8 mouse cellular contexts compared by ENCODE assay signal in genomic region chr4:155189711-155190139, GRCm38 (mm10). TPM values are rescaled to one million over a fixed set of nuclear protein-coding genes. Genes with fewer than 3 reads are reported as not detected.
DNase-seq lines count a peak whose midpoint lies in the region; ATAC-seq lines count a peak whose summit lies in the region.

No protein-coding gene starts in this region.

- H3K9ac ChIP-seq in forebrain, embryonic 14.5 days (ENCODE audit: low read length): no peak overlapping the region; the same call in 1 of the 2 replicates
- 0 out of 2 replicates have a peak overlapping the region, but pooled peaks have one; percentile 8 for H3K9ac ChIP-seq in hindbrain, embryonic 12.5 days

- no peak for ATAC-seq in forebrain, embryonic 14.5 days
- ATAC-seq in hindbrain, embryonic 12.5 days (ENCODE audit: low FRiP score): 0 out of 2 replicates have a peak, but pooled peaks have one; percentile 36
- no peak for ATAC-seq in erythroblast, adult 5-6 weeks (replicated peaks; ENCODE audit: low FRiP score, poor library complexity, severe bottlenecking)

- WGBS in forebrain, embryonic 10.5 days: 1% methylated on average over 4 of the region's 4 CpGs
- WGBS in forebrain, embryonic 14.5 days: 14% methylated on average over 4 of the region's 4 CpGs
- 0% methylated on average over 4 of the region's 4 CpGs for WGBS in hindbrain, embryonic 12.5 days

- H3K27ac ChIP-seq in forebrain, embryonic 10.5 days: peak overlapping the region; percentile 86
- no peak overlapping the region for H3K27ac ChIP-seq in forebrain, embryonic 14.5 days (ENCODE audit: low read depth, low read length)
- peak overlapping the region; percentile 38 for H3K27ac ChIP-seq in brown adipose tissue, adult 24 weeks (replicated peaks; ENCODE audit: low read depth, low read length)
- H3K27ac ChIP-seq in hindbrain, embryonic 12.5 days: peak overlapping the region; percentile 35; the same call in 1 of the 2 replicates

- H3K4me1 ChIP-seq in forebrain, embryonic 10.5 days: peaks cover 85% of the 10 kb centered on the region
- peaks cover 34% of the 10 kb centered on the region for H3K4me1 ChIP-seq in forebrain, embryonic 14.5 days (ENCODE audit: control insufficient read depth, insufficient read depth, low read length)
- H3K4me1 ChIP-seq in brown adipose tissue, adult 24 weeks (ENCODE audit: control insufficient read depth, insufficient read depth, insufficient read length, low read length): peaks cover 79% of the 10 kb centered on the region
- peaks cover 70% of the 10 kb centered on the region for H3K4me1 ChIP-seq in hindbrain, embryonic 12.5 days

- H3K27me3 ChIP-seq in forebrain, embryonic 10.5 days (ENCODE audit: poor library complexity, severe bottlenecking): no peaks in the 10 kb centered on the region
- no peaks in the 10 kb centered on the region for H3K27me3 ChIP-seq in forebrain, embryonic 14.5 days (replicated peaks; ENCODE audit: control insufficient read depth, insufficient read depth, low read length)
- no peaks in the 10 kb centered on the region for H3K27me3 ChIP-seq in hindbrain, embryonic 12.5 days

- no peak overlapping the region for H3K4me2 ChIP-seq in forebrain, embryonic 14.5 days (ENCODE audit: low read length)
- H3K4me2 ChIP-seq in hindbrain, embryonic 12.5 days (replicated peaks): 0 out of 2 replicates have a peak overlapping the region, but pooled peaks have one; percentile 11

- peak overlapping the region; percentile 29 for H3K4me3 ChIP-seq in forebrain, embryonic 10.5 days
- H3K4me3 ChIP-seq in forebrain, embryonic 14.5 days (ENCODE audit: low read depth, low read length): no peak overlapping the region
- no peak overlapping the region for H3K4me3 ChIP-seq in brown adipose tissue, adult 24 weeks (ENCODE audit: insufficient read depth, low read depth, low read length)
- no peak overlapping the region for H3K4me3 ChIP-seq in hindbrain, embryonic 12.5 days

- H3K9me3 ChIP-seq in forebrain, embryonic 10.5 days: no peaks in the 10 kb centered on the region
- H3K9me3 ChIP-seq in forebrain, embryonic 14.5 days (replicated peaks; ENCODE audit: control insufficient read depth, low read length): no peaks in the 10 kb centered on the region
- H3K9me3 ChIP-seq in hindbrain, embryonic 12.5 days (replicated peaks): no peaks in the 10 kb centered on the region

- peak; percentile 54 for DNase-seq in forebrain, embryonic 10.5 days (ENCODE audit: extremely low spot score, low spot score)
- DNase-seq in forebrain, embryonic 14.5 days (ENCODE audit: low spot score): no peak
- peak; percentile 51 for DNase-seq in lung, postnatal 25 days (ENCODE audit: low spot score)
- DNase-seq in testis, postnatal 10 days (ENCODE audit: low spot score): no peak
- no peak for DNase-seq in layer of hippocampus, adult 8-10 months (ENCODE audit: low spot score in 2 of 2)

- H3K36me3 ChIP-seq in forebrain, embryonic 10.5 days (replicated peaks): peaks cover 9% of the 10 kb centered on the region
- no peaks in the 10 kb centered on the region for H3K36me3 ChIP-seq in forebrain, embryonic 14.5 days (ENCODE audit: control insufficient read depth, insufficient read depth, low read length)
- H3K36me3 ChIP-seq in hindbrain, embryonic 12.5 days: no peaks in the 10 kb centered on the region

RNA-seq across cellular contexts. Expression of gene Ski, which starts 32.7 kb away (rescaled TPM):
- polyA plus RNA-seq in forebrain, embryonic 10.5 days (2016; fragmentation: Nextera tagmentation; extraction: Ambion mirVana): 8.6 and 9.7 TPM in 2 replicates
- polyA plus RNA-seq in forebrain, embryonic 14.5 days (2014; fragmentation: Nextera tagmentation; extraction: Ambion mirVana): 16.2 and 17.1 TPM in 2 replicates
- polyA plus RNA-seq in brown adipose tissue, adult 24 weeks (2012; ENCODE audit: insufficient read depth, insufficient read length, missing spikeins): 18.9 and 20.2 TPM in 2 replicates
- polyA plus RNA-seq in hindbrain, embryonic 12.5 days (2016; fragmentation: Nextera tagmentation; extraction: Ambion mirVana): 12.6 and 13.5 TPM in 2 replicates
- total RNA-seq in layer of hippocampus, adult 8-10 months (2022): 100 to 1,000 TPM; 122 to 130 (median 125) TPM
- 8.8 and 10.8 TPM in 2 replicates for total RNA-seq in erythroblast, adult 5-6 weeks (2015; ENCODE audit: low replicate concordance)
- 2.8 and 3.4 TPM in 2 replicates for total RNA-seq in erythroblast, adult 5-6 weeks (2017; ENCODE audit: low replicate concordance)

RNA-seq across cellular contexts. Expression of gene Faap20, which starts 59.9 kb away (rescaled TPM):
- 108 and 110 TPM in 2 replicates for polyA plus RNA-seq in forebrain, embryonic 10.5 days (2016; fragmentation: Nextera tagmentation; extraction: Ambion mirVana)
- polyA plus RNA-seq in forebrain, embryonic 14.5 days (2014; fragmentation: Nextera tagmentation; extraction: Ambion mirVana): 81.2 and 87.4 TPM in 2 replicates
- 18.7 and 21.7 TPM in 2 replicates for polyA plus RNA-seq in brown adipose tissue, adult 24 weeks (2012; ENCODE audit: insufficient read depth, insufficient read length, missing spikeins)
- 90.8 and 98.6 TPM in 2 replicates for polyA plus RNA-seq in hindbrain, embryonic 12.5 days (2016; fragmentation: Nextera tagmentation; extraction: Ambion mirVana)
- 10 to 100 TPM; 24.1 to 35.0 (median 31.4) TPM for total RNA-seq in layer of hippocampus, adult 8-10 months (2022)
- total RNA-seq in erythroblast, adult 5-6 weeks (2015; ENCODE audit: low replicate concordance): 5.4 and 8.1 TPM in 2 replicates
- 2.9 and 3.5 TPM in 2 replicates for total RNA-seq in erythroblast, adult 5-6 weeks (2017; ENCODE audit: low replicate concordance)

Comparison
In these comparisons a context has a peak if more than half of its experiments do, and no peak if none do; other contexts are left out.
1. DNase-seq: peak in forebrain, embryonic 10.5 days (single experiment) and lung, postnatal 25 days (single experiment); none in forebrain, embryonic 14.5 days (single experiment), testis, postnatal 10 days (single experiment) and layer of hippocampus, adult 8-10 months (0 of 2).